Mouse (Mus musculus): Measurements from ENCODE around the gene Cntrob.

DNA sequence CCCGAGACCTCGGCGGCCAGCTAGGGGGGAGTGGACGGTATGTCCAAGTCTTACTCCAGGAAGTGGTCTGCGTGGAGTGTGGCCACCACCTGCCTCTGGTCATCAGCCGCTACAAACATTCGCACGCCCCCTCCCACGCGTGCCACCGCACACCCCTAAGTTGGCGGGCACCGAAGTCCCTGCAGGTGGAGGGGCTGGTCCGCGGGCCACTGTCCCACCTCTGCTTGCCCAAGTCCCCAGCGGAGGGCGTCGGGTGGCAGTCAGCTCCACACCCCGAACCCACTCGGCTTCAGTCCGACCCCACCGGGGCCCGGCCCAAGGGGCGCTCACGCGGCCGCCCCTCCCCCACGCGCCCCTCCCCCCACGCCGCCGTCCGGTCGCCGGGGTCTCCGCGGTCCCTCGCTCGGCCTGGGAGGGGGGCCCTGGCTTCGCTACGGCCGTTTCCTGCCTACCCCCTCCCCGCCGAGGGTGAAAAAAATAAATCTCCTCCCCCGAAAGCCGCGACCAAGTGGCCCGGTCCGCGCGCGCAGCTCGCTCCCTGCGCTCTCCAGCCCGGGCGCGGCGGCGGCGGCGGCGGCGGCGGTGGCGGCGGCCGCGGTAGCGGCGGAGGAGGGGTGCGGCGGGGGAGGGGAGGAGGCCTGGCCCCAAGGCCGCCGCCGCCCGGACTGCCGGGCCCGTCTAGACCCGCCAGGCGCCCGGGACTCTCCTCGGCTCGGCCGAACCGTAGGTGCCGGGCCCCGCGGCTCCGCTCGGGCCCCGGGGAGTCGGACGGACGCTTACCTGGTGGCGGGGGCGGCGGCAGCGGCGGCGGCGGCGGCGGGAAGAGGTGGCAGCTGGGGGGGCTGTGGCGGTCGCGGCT is 45.0 kb upstream of the Cntrob start:
- no peak for TF ChIP-seq CTCF (IDR thresholded peaks at IDR 0.05 in 2 of 3, conservative IDR thresholded peaks at IDR 0.05 in 1 of 3; ENCODE audit: control insufficient read depth in 1 of 3, insufficient read depth in 1 of 3, low read depth in 2 of 3, low read length in 3 of 3, poor library complexity in 1 of 3, severe bottlenecking in 1 of 3)
- TF ChIP-seq POLR2A (IDR thresholded peaks at IDR 0.05; ENCODE audit: control insufficient read depth in 1 of 2, insufficient read depth in 1 of 2, low read depth in 1 of 2, low read length in 2 of 2, poor library complexity in 1 of 2) = peak; percentile 22 to 36; a peak in 1 of 4 replicates
- TF ChIP-seq USF1 (IDR thresholded peaks at IDR 0.05; ENCODE audit: low read depth, low read length) = no peak
- no peak for TF ChIP-seq EP300 (IDR thresholded peaks at IDR 0.05; ENCODE audit: low read depth in 1 of 2, low read length in 2 of 2)
- TF ChIP-seq MAX (IDR thresholded peaks at IDR 0.05; ENCODE audit: low read length) = 0 out of 2 replicates have a peak, but pooled peaks have one; percentile 9
- peak; percentile 10; the same call in 1 of the 2 replicates for TF ChIP-seq MAZ (IDR thresholded peaks at IDR 0.05; ENCODE audit: low read depth, low read length)
- no peak for TF ChIP-seq MAFK (IDR thresholded peaks at IDR 0.05; ENCODE audit: borderline replicate concordance, low read depth, low read length)
- no peak for TF ChIP-seq USF2 (IDR thresholded peaks at IDR 0.05; ENCODE audit: borderline replicate concordance in 1 of 2, insufficient read depth in 1 of 2, low read depth in 1 of 2, low read length in 2 of 2)
- 0 out of 2 replicates have a peak, but pooled peaks have one; percentile 23 for TF ChIP-seq UBTF (IDR thresholded peaks at IDR 0.05; ENCODE audit: borderline replicate concordance, insufficient read depth, low read depth, low read length)
- TF ChIP-seq SMC3 (IDR thresholded peaks at IDR 0.05; ENCODE audit: low read depth, low read length) = no peak
- TF ChIP-seq HCFC1 (IDR thresholded peaks at IDR 0.05; ENCODE audit: low read depth, low read length) = no peak

Data from MEL (cell line).